ENCODE assay signal across 17 mouse cellular contexts in genomic region chr2:70083444-70084020, GRCm38 (mm10). TPM values are rescaled to one million over a fixed set of nuclear protein-coding genes. Genes with fewer than 3 reads are reported as not detected.
DNase-seq lines count a peak whose midpoint lies in the region; ATAC-seq and TF ChIP-seq lines count a peak whose summit lies in the region.
"Had no signal": no experiment of that assay in that cellular context is flagged by ENCODE, and none has a peak within 500 bp of the region (broad histone marks: within the 10 kb centered on the region; RNA-seq: fewer than 3 reads in every experiment).

No protein-coding gene starts in this region.

- dilution Hi-C loops in CH12.LX (cut with MboI; ENCODE audit: extremely low pct_ligation_motif_present, extremely low pct_unique_long_range_greater_than_20kb, low sequenced_read_pairs): no loop called here

- no peaks in the 10 kb centered on the region for H3K36me3 ChIP-seq in heart, embryonic 16.5 days (ENCODE audit: control insufficient read depth, insufficient read depth)
- no peaks in the 10 kb centered on the region for H3K36me3 ChIP-seq in CH12.LX (replicated peaks in 1 of 2; ENCODE audit: control insufficient read depth in 1 of 2, insufficient read depth in 1 of 2, low read length in 1 of 2)
- H3K36me3 ChIP-seq: forebrain, embryonic 12.5 days had no signal

- no peak for TF ChIP-seq RAD21 in CH12.LX (IDR thresholded peaks at IDR 0.05; ENCODE audit: low read depth, low read length)

- no peak for DNase-seq in heart, adult 9 months (ENCODE audit: low spot score in 2 of 2)
- peak; percentile 59 for DNase-seq in CH12.LX (ENCODE audit: extremely low read depth)
- peak; percentile 8 for DNase-seq in heart, postnatal 4 days
- DNase-seq in lung, postnatal 36 days: peak; percentile 32
- no peak for DNase-seq in kidney, adult 18-20 months
- DNase-seq: adrenal gland, postnatal 10 days; cerebellum, adult 9-11 months; embryo, embryonic 11 days; right cerebral cortex, adult 18-20 months; thymus, adult 18-20 months had no signal

- no peak for TF ChIP-seq POLR2A in CH12.LX (IDR thresholded peaks at IDR 0.05; ENCODE audit: low read depth, low read length)

- ATAC-seq in heart, embryonic 16.5 days (replicated peaks; ENCODE audit: extremely low read depth, insufficient read depth, low FRiP score): no peak
- ATAC-seq in inflammation-experienced regulatory T-cells, adult 6 months: no peak
- ATAC-seq: CD4-positive, CD25-positive, alpha-beta regulatory T cell, adult 4 months had no signal

- no peaks in the 10 kb centered on the region for H3K79me2 ChIP-seq in CH12.LX (replicated peaks; ENCODE audit: control insufficient read depth, extremely low read depth, insufficient read depth, poor library complexity, severe bottlenecking)

- no peak overlapping the region for H3K27ac ChIP-seq in heart, embryonic 16.5 days (ENCODE audit: low read length)
- no peak overlapping the region for H3K27ac ChIP-seq in CH12.LX (ENCODE audit: insufficient read depth, low read depth)
- H3K27ac ChIP-seq: forebrain, embryonic 12.5 days; kidney, postnatal 0 days; layer of hippocampus, adult 2 months had no signal

- in situ Hi-C loops in CH12.LX (cut with MboI; ENCODE audit: low pct_ligation_motif_present, low pct_unique_long_range_greater_than_20kb, low sequenced_read_pairs): no loop called here

- no peak for TF ChIP-seq CTCF in CH12.LX (conservative IDR thresholded peaks at IDR 0.05 in 1 of 2, IDR thresholded peaks at IDR 0.05 in 1 of 2; ENCODE audit: low read depth in 2 of 2, low read length in 2 of 2)

- TF ChIP-seq EP300 in CH12.LX (IDR thresholded peaks at IDR 0.05; ENCODE audit: low read length): no peak; the same call in 1 of the 2 replicates

- no peak overlapping the region for H3K9ac ChIP-seq in heart, embryonic 16.5 days (ENCODE audit: low read length)
- H3K9ac ChIP-seq in CH12.LX (ENCODE audit: insufficient read depth, low read depth): no peak overlapping the region
- H3K9ac ChIP-seq: forebrain, embryonic 12.5 days had no signal

- peak overlapping the region; percentile 61 for H3K4me2 ChIP-seq in heart, embryonic 16.5 days (ENCODE audit: low read depth, low read length)
- H3K4me2 ChIP-seq in CH12.LX (ENCODE audit: insufficient read depth, low read depth, poor library complexity, severe bottlenecking): no peak overlapping the region
- H3K4me2 ChIP-seq: forebrain, embryonic 12.5 days; midbrain, embryonic 11.5 days had no signal

- WGBS in heart, embryonic 16.5 days: 33% methylated on average over 17 of the region's 17 CpGs

- H3K4me1 ChIP-seq in heart, embryonic 16.5 days (ENCODE audit: control insufficient read depth, insufficient read depth, low read length): no peaks in the 10 kb centered on the region
- H3K4me1 ChIP-seq in CH12.LX (ENCODE audit: control insufficient read depth in 1 of 2, insufficient read depth in 2 of 2): peaks cover 4 to 40% of the 10 kb centered on the region in 2 experiments
- H3K4me1 ChIP-seq: forebrain, embryonic 12.5 days had no signal

- H3K4me3 ChIP-seq in heart, embryonic 16.5 days (ENCODE audit: low read length): peak overlapping the region; percentile 33
- no peak overlapping the region for H3K4me3 ChIP-seq in CH12.LX (replicated peaks in 1 of 3; ENCODE audit: low read depth in 2 of 3, low read length in 2 of 3, poor library complexity in 1 of 3)
- H3K4me3 ChIP-seq: forebrain, embryonic 12.5 days; layer of hippocampus, adult 2 months had no signal

- H3K9me3 ChIP-seq in heart, embryonic 16.5 days (replicated peaks; ENCODE audit: control insufficient read depth, low read length): no peaks in the 10 kb centered on the region
- H3K9me3 ChIP-seq in CH12.LX (replicated peaks; ENCODE audit: low read length): peaks cover 3% of the 10 kb centered on the region
- H3K9me3 ChIP-seq: forebrain, embryonic 12.5 days had no signal

- no peaks in the 10 kb centered on the region for H3K27me3 ChIP-seq in heart, embryonic 16.5 days (ENCODE audit: control insufficient read depth, insufficient read depth, low read length)
- no peaks in the 10 kb centered on the region for H3K27me3 ChIP-seq in CH12.LX (replicated peaks)
- H3K27me3 ChIP-seq: forebrain, embryonic 12.5 days had no signal

TF ChIP-seq in CH12.LX, 34 proteins besides CTCF, POLR2A, EP300 and RAD21:
- TF ChIP-seq E2F4 (IDR thresholded peaks at IDR 0.05; ENCODE audit: insufficient replicate concordance, low read depth, low read length) (no peak), IRF4 (IDR thresholded peaks at IDR 0.05; ENCODE audit: low read depth, low read length) (no peak), TBP (conservative IDR thresholded peaks at IDR 0.05; ENCODE audit: low read depth, low read length) (peak; percentile 82; the same call in 1 of the 2 replicates), USF2 (conservative IDR thresholded peaks at IDR 0.05; ENCODE audit: low read depth, low read length) (no peak), NELFE (IDR thresholded peaks at IDR 0.05; ENCODE audit: low read depth, low read length) (no peak), MAX (IDR thresholded peaks at IDR 0.05; ENCODE audit: low read length) (no peak), UBTF (IDR thresholded peaks at IDR 0.05; ENCODE audit: low read depth, low read length) (no peak), BHLHE40 (IDR thresholded peaks at IDR 0.05; ENCODE audit: low read depth, low read length) (no peak), ETS1 (conservative IDR thresholded peaks at IDR 0.05; ENCODE audit: low read depth, low read length) (no peak)

RNA-seq across cellular contexts. Expression of gene Myo3b, which starts 44.6 kb away (rescaled TPM):
- 0.34 and 0.39 TPM in 2 replicates for polyA plus RNA-seq in heart, embryonic 16.5 days (2015; fragmentation: Nextera tagmentation; extraction: Ambion mirVana)
- total RNA-seq in CH12.LX (2012; rRNA removed) (0.46 and 0.64 TPM in 2 replicates), CH12.LX (2014; rRNA removed) (0.58 and 0.63 TPM in 2 replicates)
- polyA plus RNA-seq in CH12.LX (2012; ENCODE audit: insufficient read length, low read depth): 0.76 and 0.90 TPM in 2 replicates
- total RNA-seq in heart, postnatal 4 days (2021): under 1 TPM; 0.52 to 0.68 TPM
- 10 to 100 TPM in 2 of 3 experiments, 1 to 10 TPM in 1; 7.0 to 13.4 (median 13.0) TPM for polyA plus RNA-seq in inflammation-experienced regulatory T-cells, adult 6 months (2017; shearing (Covaris generic))
- total RNA-seq: adrenal gland, postnatal 10 days had no signal
- polyA plus RNA-seq: midbrain, embryonic 11.5 days had no signal

Comparison
In these comparisons a context has a peak if more than half of its experiments do, and no peak if none do; other contexts are left out.
1. DNase-seq: peak in CH12.LX (single experiment), heart, postnatal 4 days (single experiment) and lung, postnatal 36 days (single experiment); none in heart, adult 9 months (0 of 2) and kidney, adult 18-20 months (single experiment).